Mouse (Mus musculus) heart, adult 9 months (tissue): ENCODE measurements at regions not wholly inside any gene's neighbourhood (a gene's known extent, or its start where the extent isn't known, plus 50 kb on each side); places are given as distances from the start of the nearest gene placed in this dataset.

Source experiments
- DNase-seq, 2 experiments: peaks; one replicate each; pipeline ENCODE4 v3.0.0; 2022; ENCODE audit warnings: low spot score in 2 of 2

- DNase-seq = no peak
These were observed 173.8 kb upstream of the Dmrta1 start for GRCm38 (mm10) chr4:89505368-89505819.

GRCm38 (mm10) chr4:89500232-89500631 lies 179.0 kb upstream of the Dmrta1 start:
- no peak for DNase-seq

DNA sequence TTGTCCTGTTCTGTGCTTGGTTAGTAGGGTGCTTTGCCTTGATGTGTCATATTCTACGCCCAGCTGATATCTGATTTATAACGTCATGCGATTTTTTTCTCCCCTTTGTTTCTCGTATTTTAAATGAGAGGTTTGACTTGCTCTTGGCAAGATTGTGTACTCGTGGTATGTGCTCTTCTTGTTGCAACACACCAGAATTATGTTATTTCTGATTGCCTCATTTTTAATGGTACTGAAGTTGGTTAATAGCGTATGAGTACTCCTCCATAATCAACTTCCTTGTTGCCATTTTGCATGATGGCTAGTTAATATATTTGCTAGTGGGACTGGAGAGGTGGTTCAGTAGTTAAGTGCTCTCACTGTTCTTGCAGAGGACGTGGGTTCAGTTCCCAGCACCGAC lies 180.1 kb upstream of the Cdkn2b start:
- DNase-seq = no peak

GRCm38 (mm10) chr4:89487416-89488165 lies 176.8 kb upstream of the Cdkn2b start:
- DNase-seq = no peak

- no peak for DNase-seq
These were observed 176.1 kb upstream of the Cdkn2b start for GRCm38 (mm10) chr4:89486963-89487362.

- peak; percentile 55 to 67 for DNase-seq
These were observed 175.2 kb upstream of the Cdkn2b start for GRCm38 (mm10) chr4:89485981-89486531.

DNA sequence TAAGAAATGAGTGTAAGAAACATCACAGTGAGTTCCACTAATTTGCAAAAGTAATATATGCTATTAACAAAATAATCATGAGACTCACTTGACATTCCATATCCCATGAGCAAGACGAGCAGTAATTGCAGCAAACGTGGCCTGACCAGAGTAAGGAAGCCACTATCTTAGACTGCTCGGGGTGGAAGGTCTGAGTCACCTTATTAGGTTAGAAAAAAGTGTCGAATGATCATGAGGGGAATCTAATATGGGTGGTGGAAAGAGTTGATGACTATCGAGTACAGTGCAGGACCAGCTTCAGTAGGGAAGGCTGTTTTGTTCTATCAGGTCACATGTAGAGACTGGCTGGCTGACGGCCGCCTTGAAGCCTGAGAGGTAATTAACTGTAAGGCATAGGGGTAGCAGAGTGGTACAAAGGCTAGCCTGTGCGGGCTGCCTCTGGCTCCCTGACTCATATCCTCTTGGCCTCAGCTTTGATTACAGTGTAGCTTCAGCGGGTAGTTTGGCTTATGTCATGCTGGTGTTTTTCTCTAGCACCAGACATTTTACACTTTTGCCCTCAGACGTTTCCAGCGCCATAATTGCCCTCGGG lies 167.9 kb upstream of the Cdkn2b start:
- no peak for DNase-seq

- no peak for DNase-seq
These were observed 165.0 kb upstream of the Cdkn2b start for GRCm38 (mm10) chr4:89475848-89476247.

DNA sequence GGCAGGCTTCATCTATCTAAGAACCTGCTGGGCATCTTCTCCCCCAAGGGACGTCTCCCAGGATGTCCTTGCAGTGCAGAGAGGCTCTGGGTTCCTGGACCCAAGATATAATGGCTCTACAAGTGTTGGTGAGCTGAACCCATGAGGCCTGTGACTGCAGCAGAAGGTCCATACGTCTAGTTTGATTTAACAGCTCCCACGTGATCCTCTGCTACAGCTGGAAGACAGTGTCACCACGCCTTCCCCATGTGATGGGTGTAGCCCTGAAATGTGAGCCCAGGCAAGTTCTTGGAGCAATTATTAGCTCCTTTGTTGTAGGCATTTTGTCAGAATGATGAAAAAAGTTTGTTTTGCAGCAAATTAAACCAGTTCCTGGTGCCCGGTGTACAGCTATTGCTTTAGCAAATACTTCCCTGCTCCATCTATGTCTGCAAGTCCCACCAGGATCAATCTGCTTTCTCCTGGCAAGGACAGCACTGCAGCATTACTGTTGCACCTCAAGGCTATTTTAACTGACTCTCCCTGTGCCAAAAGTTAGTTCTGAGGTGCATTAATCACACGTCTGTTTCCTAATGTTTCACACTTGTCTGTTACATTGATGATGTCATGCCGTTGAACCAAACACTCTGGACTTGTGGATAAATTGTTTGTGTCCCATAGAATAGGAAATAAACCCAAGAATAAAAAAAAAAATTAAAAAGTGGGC lies 164.2 kb upstream of the Cdkn2b start:
- DNase-seq = no peak

DNA sequence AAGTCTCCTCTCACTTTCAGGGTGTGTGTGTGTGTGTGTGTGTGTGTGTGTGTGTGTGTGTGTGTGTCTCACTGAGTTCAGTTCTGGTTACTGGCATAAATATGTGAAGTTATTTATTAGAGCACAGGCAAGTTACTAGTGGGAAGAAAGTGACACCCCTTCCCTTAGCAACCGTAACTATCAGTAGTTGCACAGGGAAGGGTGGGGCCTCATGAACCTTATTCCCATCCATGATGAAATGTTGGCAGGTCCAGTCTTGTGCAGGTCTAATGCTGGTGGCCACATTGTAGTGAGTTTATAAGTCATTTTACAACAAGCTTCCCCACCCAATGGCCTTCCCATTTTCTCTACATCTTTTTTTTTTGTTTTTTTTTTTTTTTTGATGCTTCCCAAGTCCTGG lies 160.6 kb upstream of the Cdkn2b start:
- DNase-seq = no peak

DNA sequence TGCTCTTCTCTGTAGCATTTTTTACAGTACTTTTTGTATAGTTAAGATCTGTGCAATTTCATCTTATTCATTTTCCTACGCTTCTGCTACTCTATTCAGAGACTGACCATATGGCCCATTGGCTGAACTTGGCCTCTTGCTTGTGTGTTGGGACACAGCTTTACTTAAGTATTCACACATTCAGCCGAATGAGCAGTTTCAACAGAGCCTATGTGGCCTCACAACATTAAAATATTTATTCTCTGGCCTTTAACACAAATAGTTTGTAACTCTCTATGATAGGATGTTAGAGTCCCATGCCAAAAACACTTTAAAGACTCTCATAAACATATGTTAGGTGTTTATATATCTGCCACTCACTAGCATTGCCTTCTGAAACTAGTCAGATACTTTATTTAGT lies 159.9 kb upstream of the Cdkn2b start:
- DNase-seq = no peak

DNA sequence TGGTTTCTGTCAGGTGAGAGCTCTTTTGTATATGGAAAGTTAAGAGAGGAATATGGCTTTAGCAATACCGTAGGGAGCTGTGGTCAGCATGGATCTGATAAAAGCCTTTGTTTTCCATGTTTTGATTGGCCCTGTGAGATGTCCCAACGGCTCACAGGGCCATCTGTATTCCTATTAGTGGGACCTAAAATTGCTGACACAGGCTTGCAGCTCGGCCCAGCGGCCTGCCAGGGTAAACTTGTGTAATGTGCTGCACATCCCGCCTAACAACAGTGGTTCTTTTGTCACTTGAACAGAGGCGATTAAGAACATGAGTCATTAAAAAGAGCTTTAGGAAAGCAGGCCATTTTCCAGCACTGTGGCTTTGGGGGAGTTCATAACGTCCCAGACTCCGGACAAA lies 159.0 kb upstream of the Cdkn2b start:
- DNase-seq = peak; percentile 75 to 78

GRCm38 (mm10) chr4:89469406-89469805 lies 158.6 kb upstream of the Cdkn2b start:
- DNase-seq = no peak

- no peak for DNase-seq
These were observed 155.9 kb upstream of the Cdkn2b start for GRCm38 (mm10) chr4:89466766-89467165.

GRCm38 (mm10) chr4:89463121-89463520 lies 152.3 kb upstream of the Cdkn2b start:
- no peak for DNase-seq

- DNase-seq = no peak
These were observed 149.4 kb upstream of the Cdkn2b start for GRCm38 (mm10) chr4:89460170-89460762.

- no peak for DNase-seq
These were observed 148.5 kb upstream of the Cdkn2b start for GRCm38 (mm10) chr4:89459346-89459666.

DNA sequence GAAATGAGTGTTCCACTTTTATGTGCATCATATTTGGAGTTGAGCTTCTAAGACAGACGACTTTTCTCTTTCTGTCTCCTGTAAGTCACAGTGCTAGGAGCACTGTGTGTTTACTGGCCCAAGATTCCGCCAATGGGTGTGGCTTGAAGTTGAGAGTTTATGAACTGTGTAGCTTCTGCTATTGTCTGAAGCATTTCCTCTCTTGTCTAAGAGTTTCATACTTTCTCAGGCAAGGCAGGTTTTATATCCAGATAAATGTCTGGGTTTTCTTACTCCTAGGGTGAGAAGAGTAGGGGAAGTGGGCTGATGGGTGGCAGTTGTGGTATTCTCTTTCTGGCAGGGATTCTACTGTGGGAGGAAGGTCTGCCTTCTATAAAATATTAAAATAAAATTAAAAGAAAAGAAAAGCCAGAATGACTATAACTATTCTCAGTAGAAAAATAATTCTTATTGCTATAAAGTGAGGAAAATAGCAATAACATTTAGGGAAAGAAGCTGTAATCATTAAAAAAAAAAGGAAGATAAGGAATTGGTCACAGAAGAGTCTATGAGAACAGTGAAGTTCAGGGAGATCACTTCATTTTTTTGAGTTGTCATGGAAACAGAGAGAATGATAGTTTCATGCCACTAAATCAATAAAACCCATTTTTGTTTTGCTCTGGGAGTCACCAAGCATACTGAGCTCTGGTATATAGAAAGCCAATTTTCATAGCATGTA lies 147.9 kb upstream of the Cdkn2b start:
- no peak for DNase-seq

- no peak for DNase-seq
These were observed 147.0 kb upstream of the Cdkn2b start for GRCm38 (mm10) chr4:89457861-89458260.

DNA sequence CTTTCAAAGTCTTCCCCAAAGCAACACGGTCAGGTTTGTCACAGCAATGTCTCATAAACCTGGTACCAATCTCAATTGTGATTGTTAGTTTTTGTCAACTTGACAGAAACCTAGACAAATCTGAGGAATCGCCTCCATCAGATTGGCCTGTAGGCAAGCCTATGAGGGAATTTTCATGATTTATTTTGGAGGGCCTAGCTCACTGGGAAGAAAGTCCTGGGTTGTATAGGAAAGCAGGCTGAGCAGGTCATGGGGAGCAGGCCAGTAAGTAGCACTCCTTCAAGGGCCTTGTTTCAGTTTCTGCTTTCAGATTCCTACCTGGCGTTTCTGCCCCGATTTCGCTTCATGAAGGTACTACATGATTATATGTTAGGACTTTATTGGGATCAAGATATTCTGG lies 144.1 kb upstream of the Cdkn2b start:
- no peak for DNase-seq

DNA sequence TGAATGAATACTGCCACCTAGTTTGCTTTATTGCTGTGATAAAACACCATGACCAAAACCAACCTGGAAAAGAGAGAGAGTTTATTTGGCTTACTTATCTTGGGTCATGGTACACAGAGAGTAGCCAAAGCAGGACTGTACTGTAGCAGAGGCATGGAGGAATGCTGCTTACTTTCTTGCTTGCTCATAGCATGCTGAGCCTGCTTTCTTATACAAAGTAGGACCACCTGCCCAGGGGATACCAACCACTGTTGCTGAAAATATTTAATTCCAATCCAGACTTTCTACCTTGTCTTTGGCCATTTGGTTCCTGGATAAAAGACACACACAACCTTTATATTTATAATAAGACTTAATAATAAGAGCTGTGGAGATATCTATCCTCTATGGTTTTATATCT lies 142.2 kb upstream of the Cdkn2b start:
- DNase-seq = no peak

GRCm38 (mm10) chr4:89451741-89452140 lies 140.9 kb upstream of the Cdkn2b start:
- no peak for DNase-seq
